Mouse (Mus musculus) heart, postnatal 10 days (tissue): ENCODE results near the gene Fam90a1a. TPM values are rescaled to one million over a fixed set of nuclear protein-coding genes. Genes with fewer than 3 reads are reported as not detected.
"Not testable (repeated sequence)": the region's sequence is repeated elsewhere in the genome, so short reads cannot be mapped to it uniquely, and the experiment has no call there.

Source experiments
- DNase-seq, 2 experiments: peaks; one replicate each; pipeline ENCODE4 v3.0.0; 2021
- intact Hi-C: fragments of 180-260 bp; cut with DNase I; formaldehyde crosslinking; loops from one replicate; pipeline ENCODE4 v1.15.1; 2025
- total RNA-seq, 2 experiments: library from RNA; stranded (reverse); gene quantifications; 2 replicates each; pipeline ENCODE4 v1.2.3; 2021

Gene Fam90a1a
- not detected for total RNA-seq

DNA sequence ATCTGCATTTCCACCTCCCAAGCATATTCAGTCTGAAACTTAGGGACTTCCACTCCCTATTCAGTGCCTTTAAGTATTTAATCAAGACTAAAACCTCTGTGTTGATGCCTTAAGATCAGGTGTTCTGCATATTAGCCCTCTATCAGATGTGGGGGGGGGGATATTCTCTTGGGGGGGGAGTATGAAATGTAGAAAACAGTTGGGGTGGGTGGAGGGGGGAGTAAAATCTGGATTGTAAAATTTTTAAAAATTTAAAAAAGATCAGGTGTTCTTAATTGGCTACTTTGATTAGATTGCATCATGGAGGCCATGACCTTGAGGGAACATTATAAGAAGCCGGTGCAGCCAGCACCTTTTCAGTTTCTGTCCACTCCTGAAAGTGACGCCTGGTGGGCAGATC is at the start of gene Fam90a1a:
Gene Fam90a1a (plus strand): TSS at position 301 of the 400 bp plus-strand sequence.
- DNase-seq: no peak
- intact Hi-C loops: no loop called here

GRCm38 (mm10) chr8:21911931-21912330 is 46.6 kb upstream of the Fam90a1a start:
- intact Hi-C loops: no loop called here
- no peak for DNase-seq

- DNase-seq: no peak
- intact Hi-C loops: no loop called here
Measured at GRCm38 (mm10) chr8:21912554-21912953, 46.0 kb upstream of the Fam90a1a start.

DNA sequence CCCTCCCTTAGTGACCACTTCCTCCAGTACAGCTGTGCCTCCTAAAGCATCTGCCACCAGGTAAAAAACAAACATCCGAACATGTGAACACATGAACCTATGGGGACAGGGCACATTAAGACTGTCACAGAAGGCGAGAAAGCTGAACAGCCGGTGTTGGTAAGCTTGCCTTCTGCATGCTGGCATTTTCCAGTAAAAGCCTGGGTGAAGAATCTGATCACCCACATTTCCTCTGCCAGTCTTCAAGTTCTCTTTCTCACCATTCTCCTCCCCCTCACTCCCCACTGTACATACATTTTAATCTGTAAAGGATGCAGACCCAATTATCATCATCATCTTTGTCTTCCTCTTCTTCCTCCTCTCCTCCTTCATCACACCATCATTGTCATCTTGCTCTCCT is 42.9 kb upstream of the Fam90a1a start:
- intact Hi-C loops: no loop called here
- no peak for DNase-seq

GRCm38 (mm10) chr8:21930754-21931153 is 27.8 kb upstream of the Fam90a1a start:
- not testable (repeated sequence) for DNase-seq

DNA sequence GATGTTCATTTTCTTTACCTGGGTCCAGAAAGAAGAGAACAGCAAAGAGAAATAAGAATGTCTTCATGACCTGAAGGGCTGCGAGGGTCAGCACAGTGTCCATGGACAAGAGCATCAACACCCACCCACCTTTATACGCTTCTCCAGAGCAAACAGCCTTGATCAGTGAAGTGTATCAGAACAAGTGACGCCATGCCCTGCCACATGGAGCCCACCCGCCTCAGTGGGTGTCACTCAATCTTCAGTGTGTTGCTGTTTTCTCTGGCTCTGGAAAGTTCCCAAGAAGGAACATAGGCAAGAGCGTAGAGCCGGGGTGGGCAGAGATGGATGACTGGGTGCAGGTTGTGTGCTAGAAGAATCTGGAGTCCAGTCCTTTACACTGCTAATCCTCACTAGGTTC is 25.9 kb upstream of the Fam90a1a start, which contains the start of gene Defb15:
Gene Defb15 (minus strand): TSS at position 101 of the 400 bp plus-strand sequence.
- no peak for DNase-seq
- intact Hi-C loops: no loop called here

More at GRCm38 (mm10) chr8:21930754-21931153, 27.8 kb upstream of the Fam90a1a start:
- intact Hi-C loops: not testable (repeated sequence)

DNA sequence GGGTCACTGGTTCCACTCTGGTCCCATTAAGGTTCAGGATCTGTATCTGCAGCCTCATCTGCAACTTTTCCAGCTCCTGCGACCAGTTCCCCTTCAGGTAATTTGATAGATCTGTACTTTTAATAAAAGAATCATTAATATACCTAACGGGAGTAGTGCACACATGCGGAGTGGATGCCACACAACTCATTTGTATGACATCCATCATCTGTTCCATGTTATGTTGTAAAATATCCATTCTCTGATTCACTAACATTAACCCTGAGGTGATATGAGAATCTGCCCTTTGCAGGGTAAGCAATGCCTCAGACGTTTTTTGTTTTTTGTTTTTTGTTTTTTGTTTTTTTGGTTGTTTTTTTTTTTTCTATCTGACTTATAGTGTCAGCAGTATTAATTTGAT is 20.5 kb upstream of the Fam90a1a start, which contains the start of gene Defb35:
Gene Defb35 (plus strand): TSS at position 301 of the 400 bp plus-strand sequence.
- intact Hi-C loops, DNase-seq: not testable (repeated sequence)

- intact Hi-C loops: no loop called here
- DNase-seq: no peak
Measured at GRCm38 (mm10) chr8:21946462-21946861, 12.1 kb upstream of the Fam90a1a start, which contains the start of gene Defb13. TSS of gene Defb13 (plus strand) at chr8:21946762.

- DNase-seq: no peak
- intact Hi-C loops: no loop called here
Measured at GRCm38 (mm10) chr8:21947311-21948017, 11.1 kb upstream of the Fam90a1a start.

GRCm38 (mm10) chr8:21955321-21955720 is 3.2 kb upstream of the Fam90a1a start:
- intact Hi-C loops: no loop called here
- DNase-seq: peak; percentile 11 to 15

DNA sequence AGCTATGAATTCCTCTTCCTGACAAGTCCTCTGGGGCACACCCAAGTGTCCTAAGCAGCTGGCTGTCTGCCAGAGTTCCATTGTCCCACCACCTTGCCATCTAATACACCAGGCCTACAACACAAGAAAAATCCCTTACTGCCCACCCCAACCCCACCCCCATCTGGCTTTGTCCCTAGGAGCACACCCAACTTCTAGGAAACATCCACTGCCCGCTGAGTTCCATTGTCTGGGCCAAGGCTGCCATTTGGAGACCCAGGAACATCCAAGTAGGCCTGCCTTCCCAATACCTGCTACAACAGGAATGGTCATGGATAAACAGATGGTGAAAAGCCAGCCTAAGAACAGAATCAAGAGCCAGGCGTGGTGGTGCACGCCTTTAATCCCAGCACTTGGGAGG is 2.2 kb upstream of the Fam90a1a start:
- intact Hi-C loops: no loop called here
- DNase-seq: no peak

DNA sequence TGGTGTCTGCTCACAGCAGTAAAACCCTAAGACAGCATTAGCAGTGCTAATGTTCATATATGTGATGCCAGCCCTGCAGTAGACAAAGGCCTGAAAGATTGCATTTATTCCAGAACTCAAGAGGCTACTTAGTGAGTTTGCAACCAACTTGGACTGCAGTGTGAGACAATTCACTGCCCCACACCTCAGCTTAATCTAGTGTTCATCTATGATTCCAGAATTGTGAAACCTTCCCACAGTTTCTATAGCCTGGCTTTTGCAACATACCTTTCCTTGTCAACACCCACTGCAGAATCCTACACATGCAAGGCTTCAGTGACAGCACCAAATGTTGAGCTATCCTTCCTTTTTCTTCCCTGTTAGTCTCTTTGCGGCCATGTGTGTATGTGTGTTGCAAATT is 8.1 kb downstream of the Fam90a1a start:
- intact Hi-C loops: no loop called here
- no peak for DNase-seq

GRCm38 (mm10) chr8:21969475-21969874 is 11.0 kb downstream of the Fam90a1a start, which contains the start of gene Ccdc70:
TSS of gene Ccdc70 (plus strand) at chr8:21969775.
- intact Hi-C loops: no loop called here
- DNase-seq: no peak

DNA sequence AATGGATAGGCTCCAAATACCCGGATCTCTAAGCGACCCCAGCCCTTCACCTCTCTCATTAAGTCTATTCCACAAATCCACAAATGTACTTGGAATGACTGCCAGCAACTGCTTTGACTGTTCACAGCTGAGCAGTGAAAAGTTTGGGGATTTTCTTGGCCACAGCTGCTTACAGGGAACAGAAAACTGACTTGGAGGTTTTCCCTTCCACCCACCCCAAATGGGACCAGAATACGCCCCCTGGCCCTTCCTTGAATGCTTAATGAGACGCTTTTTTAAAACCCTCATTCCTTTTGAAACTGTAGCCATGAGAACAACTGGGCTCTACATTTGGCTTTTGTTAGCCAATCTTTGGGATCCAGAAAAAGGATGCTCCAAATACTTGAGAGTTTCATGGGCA is 19.7 kb downstream of the Fam90a1a start:
- DNase-seq: no peak
- intact Hi-C loops: no loop called here

- peak; percentile 8 to 15 for DNase-seq
- intact Hi-C loops: no loop called here
Measured at GRCm38 (mm10) chr8:21981664-21982337, 23.3 kb downstream of the Fam90a1a start.

DNA sequence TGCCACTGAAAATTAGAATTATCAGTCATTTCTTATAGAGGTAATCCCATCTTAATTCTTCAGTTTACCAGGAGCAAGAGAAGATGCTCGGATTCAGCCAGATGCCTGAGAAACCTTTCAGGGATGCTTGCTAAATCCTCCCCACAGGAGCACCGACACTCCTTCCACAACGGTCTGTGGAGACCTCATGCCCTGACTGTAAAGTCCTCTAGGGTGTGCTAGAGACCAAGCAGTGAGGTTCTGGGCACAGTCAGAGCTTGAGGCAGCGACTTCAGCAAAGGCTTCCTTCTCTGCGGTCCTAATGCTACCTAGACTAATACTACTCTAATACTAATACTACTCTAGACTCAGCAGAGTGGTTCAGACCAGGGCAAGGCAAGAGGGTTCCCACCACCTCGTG is 33.7 kb downstream of the Fam90a1a start:
- peak; percentile 48 to 64 for DNase-seq
- intact Hi-C loops: loop anchor here (5.0 to 10.0 kb wide), 4 partner anchors 55 to 383 kb away; partner anchors contain the start of gene Nek3

DNA sequence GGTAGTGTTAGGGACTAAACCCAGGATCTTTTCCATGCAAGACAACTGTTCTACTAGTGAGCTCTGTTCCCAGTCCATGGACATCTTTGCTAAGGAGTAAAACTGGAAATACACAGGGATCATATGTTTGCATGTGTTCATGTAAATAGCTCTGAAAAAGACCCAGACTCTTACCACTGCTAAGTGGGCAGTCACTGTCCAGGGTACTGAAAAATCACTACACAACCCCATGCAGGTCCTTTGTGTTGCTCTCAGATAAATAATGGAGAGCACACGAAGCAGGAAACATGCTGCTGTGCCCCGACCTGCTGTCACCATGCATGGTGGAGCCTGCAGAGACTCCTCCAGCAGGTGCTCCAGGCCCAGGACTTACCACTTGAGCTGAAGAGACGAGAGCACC is 36.7 kb downstream of the Fam90a1a start:
- peak in 1 of 2 experiments; percentile 10 for DNase-seq
- intact Hi-C loops: loop anchor here (10.0 kb wide), 1 partner anchor 380 kb away; no protein-coding TSS in a partner anchor

DNA sequence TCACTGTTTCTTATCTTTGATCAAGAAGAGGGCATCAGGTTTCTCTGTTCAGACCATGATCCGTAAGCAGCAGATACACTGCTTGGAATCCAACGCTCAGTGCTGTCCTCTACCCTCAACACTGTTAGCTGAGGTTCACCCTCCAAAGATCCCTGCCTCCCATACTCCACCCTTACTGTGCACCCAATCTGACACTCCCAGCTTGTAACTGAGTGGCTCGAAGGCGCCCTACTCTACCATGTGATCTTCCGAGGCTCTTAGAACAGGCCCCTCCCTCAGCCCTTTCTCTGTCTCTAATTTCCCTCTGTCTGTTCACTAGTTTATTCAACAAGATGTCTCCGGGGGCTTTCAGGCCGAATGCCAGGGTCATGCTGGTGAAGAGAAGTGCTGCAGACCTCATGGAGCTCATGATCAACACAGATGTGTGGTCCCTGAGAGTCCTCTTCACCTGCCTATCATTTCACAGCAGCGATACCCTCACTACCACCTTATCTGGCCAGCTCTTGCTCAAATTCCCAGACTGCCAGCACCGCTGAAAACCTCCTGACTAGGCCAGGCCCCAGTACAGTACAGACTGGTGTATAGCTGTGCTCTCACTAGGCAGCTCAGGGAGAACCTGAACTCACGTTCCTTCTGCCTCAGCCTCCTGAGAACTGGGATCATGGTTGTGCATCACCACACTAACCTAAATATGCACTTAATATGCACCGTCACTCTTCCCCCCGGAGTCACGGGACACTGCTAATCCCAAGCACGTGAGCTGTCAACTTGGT is 46.4 kb downstream of the Fam90a1a start:
- intact Hi-C loops: no loop called here
- no peak for DNase-seq

GRCm38 (mm10) chr8:22006423-22006822 is 47.9 kb downstream of the Fam90a1a start:
- no peak for DNase-seq
- intact Hi-C loops: no loop called here

GRCm38 (mm10) chr8:22009403-22009802 is 50.9 kb downstream of the Fam90a1a start:
- intact Hi-C loops: no loop called here
- DNase-seq: no peak
